Mouse (Mus musculus) heart, embryonic 16.5 days (tissue): ENCODE data around the gene Nsmce3. TPM values are rescaled to one million over a fixed set of nuclear protein-coding genes. Genes with fewer than 3 reads are reported as not detected.
A peak's percentile ranks its signal among the peaks of the same experiment; 100 is the strongest.

Experiments used
- ATAC-seq: fragments of 200-750 bp; cut with Nextera tagmentation; replicated peaks from 2 replicates; pipeline ENCODE4 v1.8.0; 2017; ENCODE audit warnings: moderate number of reproducible peaks; ENCODE audit not compliant: insufficient read depth, low FRiP score; ENCODE audit errors: extremely low read depth
- H3K27ac ChIP-seq: fragments of 300-500 bp; sonication (generic); 2 replicates; pipeline ENCODE4 v1.5.1; 2014; ENCODE audit warnings: mild to moderate bottlenecking, low read length, control low read depth, moderate library complexity
- H3K27me3 ChIP-seq: fragments of 300-500 bp; sonication (generic); 2 replicates; pipeline ENCODE4 v1.6.1; 2014; ENCODE audit warnings: low read length, mixed read lengths; ENCODE audit not compliant: control insufficient read depth, insufficient read depth
- H3K36me3 ChIP-seq: fragments of 300-500 bp; sonication (generic); 2 replicates; pipeline ENCODE4 v1.6.1; 2014; ENCODE audit not compliant: control insufficient read depth, insufficient read depth
- H3K4me1 ChIP-seq: fragments of 300-500 bp; sonication (generic); 2 replicates; pipeline ENCODE4 v1.6.1; 2014; ENCODE audit warnings: low read length, mixed read lengths; ENCODE audit not compliant: control insufficient read depth, insufficient read depth
- H3K4me2 ChIP-seq: fragments of 300-500 bp; sonication (generic); 2 replicates; pipeline ENCODE4 v1.6.1; 2014; ENCODE audit warnings: low read depth, mild to moderate bottlenecking, control low read depth, low read length
- H3K4me3 ChIP-seq: fragments of 300-500 bp; sonication (generic); 2 replicates; pipeline ENCODE4 v1.5.1; 2014; ENCODE audit warnings: mild to moderate bottlenecking, control low read depth, low read length
- H3K9ac ChIP-seq: fragments of 300-500 bp; sonication (generic); 2 replicates; pipeline ENCODE4 v1.6.1; 2014; ENCODE audit warnings: low read length, control low read depth
- H3K9me3 ChIP-seq: fragments of 300-500 bp; sonication (generic); replicated peaks from 2 replicates; pipeline ENCODE4 v1.6.1; 2016; ENCODE audit warnings: low read length; ENCODE audit not compliant: control insufficient read depth
- WGBS: fragments of 180-500 bp; shearing (Covaris S2); extraction: QIAGEN DNeasy Blood & Tissue Kit; methylation state at CpG from one replicate; pipeline ENCODE4 v1.1.7; 2014; 5-methylcytosine and 5-hydroxymethylcytosine counted together
- polyA plus RNA-seq: library from polyadenylated mRNA; unstranded; fragments of >200 nt; fragmentation: Nextera tagmentation; extraction: Ambion mirVana; gene quantifications from 2 replicates; pipeline ENCODE4 v1.2.1, GENCODE M21; 2015

The Nsmce3 gene
- polyA plus RNA-seq, 1 experiment from 2014 or later = 9.3 TPM

- peaks cover 12% of the 10 kb centered on the region for H3K4me1 ChIP-seq
- H3K9ac ChIP-seq = no peak overlapping the region
- H3K4me2 ChIP-seq = no peak overlapping the region
- H3K9me3 ChIP-seq = no peaks in the 10 kb centered on the region
- H3K4me3 ChIP-seq = no peak overlapping the region
- no peak for ATAC-seq
- H3K36me3 ChIP-seq = no peaks in the 10 kb centered on the region
- no peak overlapping the region for H3K27ac ChIP-seq
- 75% methylated on average over 4 of the region's 4 CpGs for WGBS
- H3K27me3 ChIP-seq = 0 out of 2 replicates have a peak, but pooled peaks cover 2% of the 10 kb centered on the region
Measured at GRCm38 (mm10) chr7:64874941-64875340, 2.1 kb upstream of the Nsmce3 start.

- peak overlapping the region; percentile 97; the same call in 1 of the 2 replicates for H3K27ac ChIP-seq
- no peak for ATAC-seq
- peaks cover 12% of the 10 kb centered on the region for H3K4me1 ChIP-seq
- WGBS = 45% methylated on average over 11 of the region's 11 CpGs
- no peaks in the 10 kb centered on the region for H3K36me3 ChIP-seq
- no peaks in the 10 kb centered on the region for H3K9me3 ChIP-seq
- H3K4me3 ChIP-seq = peak overlapping the region; percentile 98
- H3K4me2 ChIP-seq = peak overlapping the region; percentile 85
- 0 out of 2 replicates have a peak, but pooled peaks cover 2% of the 10 kb centered on the region for H3K27me3 ChIP-seq
- peak overlapping the region; percentile 99 for H3K9ac ChIP-seq
Measured at GRCm38 (mm10) chr7:64873266-64873665, 469 bp upstream of the Nsmce3 start.

GRCm38 (mm10) chr7:64871987-64872742, 632 bp downstream of the Nsmce3 start:
- H3K4me3 ChIP-seq = peak overlapping the region; percentile 98
- H3K9me3 ChIP-seq = no peaks in the 10 kb centered on the region
- H3K4me2 ChIP-seq = peak overlapping the region; percentile 85
- ATAC-seq = peak; percentile 19; the same call in 1 of the 2 replicates
- H3K27me3 ChIP-seq = 0 out of 2 replicates have a peak, but pooled peaks cover 2% of the 10 kb centered on the region
- peaks cover 12% of the 10 kb centered on the region for H3K4me1 ChIP-seq
- H3K36me3 ChIP-seq = no peaks in the 10 kb centered on the region
- H3K9ac ChIP-seq = peak overlapping the region; percentile 99
- 2% methylated on average over 33 of the region's 33 CpGs for WGBS
- H3K27ac ChIP-seq = peak overlapping the region; percentile 97

GRCm38 (mm10) chr7:64869549-64870065, 3.2 kb downstream of the Nsmce3 start:
- Histone ChIP-seq H3K9ac (no peak overlapping the region), H3K9me3 (no peaks in the 10 kb centered on the region), H3K27me3 (no peaks in the 10 kb centered on the region), H3K36me3 (no peaks in the 10 kb centered on the region), H3K27ac (no peak overlapping the region), H3K4me2 (no peak overlapping the region), H3K4me3 (no peak overlapping the region), H3K4me1 (peaks cover 12% of the 10 kb centered on the region)
- ATAC-seq = no peak
- 76% methylated on average over 6 of the region's 6 CpGs for WGBS

GRCm38 (mm10) chr7:64863538-64863937, 9.3 kb downstream of the Nsmce3 start:
- no peak overlapping the region for H3K9ac ChIP-seq
- H3K4me2 ChIP-seq = no peak overlapping the region
- H3K4me3 ChIP-seq = no peak overlapping the region
- no peaks in the 10 kb centered on the region for H3K36me3 ChIP-seq
- H3K9me3 ChIP-seq = no peaks in the 10 kb centered on the region
- H3K27me3 ChIP-seq = 0 out of 2 replicates have a peak, but pooled peaks cover 2% of the 10 kb centered on the region
- H3K4me1 ChIP-seq = no peaks in the 10 kb centered on the region
- no peak overlapping the region for H3K27ac ChIP-seq
- ATAC-seq = no peak
- WGBS = 73% methylated on average over 3 of the region's 3 CpGs

- Histone ChIP-seq H3K4me1 (no peaks in the 10 kb centered on the region), H3K27ac (no peak overlapping the region), H3K4me2 (no peak overlapping the region), H3K9ac (no peak overlapping the region), H3K9me3 (no peaks in the 10 kb centered on the region), H3K27me3 (0 out of 2 replicates have a peak, but pooled peaks cover 2% of the 10 kb centered on the region), H3K4me3 (no peak overlapping the region), H3K36me3 (no peaks in the 10 kb centered on the region)
- ATAC-seq = no peak
- WGBS = 81% methylated on average over 3 of the region's 3 CpGs
Measured at GRCm38 (mm10) chr7:64862978-64863377, 9.8 kb downstream of the Nsmce3 start.

GRCm38 (mm10) chr7:64856526-64857082, 16.2 kb downstream of the Nsmce3 start:
- H3K36me3 ChIP-seq = no peaks in the 10 kb centered on the region
- H3K9ac ChIP-seq = no peak overlapping the region
- no peak overlapping the region for H3K4me2 ChIP-seq
- no peak for ATAC-seq
- WGBS = 73% methylated on average over 12 of the region's 12 CpGs
- H3K27me3 ChIP-seq = no peaks in the 10 kb centered on the region
- H3K4me1 ChIP-seq = no peaks in the 10 kb centered on the region
- no peak overlapping the region for H3K4me3 ChIP-seq
- H3K27ac ChIP-seq = no peak overlapping the region
- no peaks in the 10 kb centered on the region for H3K9me3 ChIP-seq

GRCm38 (mm10) chr7:64855976-64856375, 16.8 kb downstream of the Nsmce3 start:
- H3K27ac ChIP-seq = no peak overlapping the region
- no peak overlapping the region for H3K4me3 ChIP-seq
- H3K27me3 ChIP-seq = no peaks in the 10 kb centered on the region
- H3K4me1 ChIP-seq = no peaks in the 10 kb centered on the region
- no peak overlapping the region for H3K9ac ChIP-seq
- WGBS = 70% methylated on average over 15 of the region's 15 CpGs
- no peak overlapping the region for H3K4me2 ChIP-seq
- ATAC-seq = no peak
- no peaks in the 10 kb centered on the region for H3K36me3 ChIP-seq
- no peaks in the 10 kb centered on the region for H3K9me3 ChIP-seq

GRCm38 (mm10) chr7:64855389-64855927, 17.3 kb downstream of the Nsmce3 start:
- Histone ChIP-seq H3K9ac (no peak overlapping the region), H3K9me3 (no peaks in the 10 kb centered on the region), H3K36me3 (no peaks in the 10 kb centered on the region), H3K27ac (no peak overlapping the region), H3K27me3 (no peaks in the 10 kb centered on the region), H3K4me2 (no peak overlapping the region), H3K4me1 (no peaks in the 10 kb centered on the region), H3K4me3 (no peak overlapping the region)
- no peak for ATAC-seq
- WGBS = 77% methylated on average over 5 of the region's 10 CpGs
